Mouse (Mus musculus) limb, embryonic 12.5 days (tissue): ENCODE measurements around the gene Plcb4. TPM values are rescaled to one million over a fixed set of nuclear protein-coding genes. Genes with fewer than 3 reads are reported as not detected.

Source experiments
- ATAC-seq: fragments of 200-750 bp; cut with Nextera tagmentation; 2 replicates; pipeline ENCODE4 v1.8.0; 2017; ENCODE audit warnings: low read depth, moderate TSS enrichment; ENCODE audit not compliant: insufficient number of reproducible peaks, insufficient read depth, low FRiP score, low TSS enrichment
- H3K27ac ChIP-seq: fragments of 300-500 bp; sonication (generic); 2 replicates; pipeline ENCODE4 v1.5.1; 2016; ENCODE audit warnings: mild to moderate bottlenecking, moderate library complexity
- H3K27me3 ChIP-seq: fragments of 300-500 bp; sonication (generic); 2 replicates; pipeline ENCODE4 v1.6.1; 2016; ENCODE audit warnings: mild to moderate bottlenecking, moderate library complexity
- H3K36me3 ChIP-seq: fragments of 300-500 bp; sonication (generic); 2 replicates; pipeline ENCODE4 v1.6.1; 2016; ENCODE audit warnings: mild to moderate bottlenecking, moderate library complexity
- H3K4me1 ChIP-seq: fragments of 300-500 bp; sonication (generic); replicated peaks from 2 replicates; pipeline ENCODE4 v1.6.1; 2016
- H3K4me2 ChIP-seq: fragments of 300-500 bp; sonication (generic); 2 replicates; pipeline ENCODE4 v1.6.1; 2016; ENCODE audit warnings: mild to moderate bottlenecking, moderate library complexity
- H3K4me3 ChIP-seq: fragments of 300-500 bp; sonication (generic); replicated peaks from 2 replicates; pipeline ENCODE4 v1.5.1; 2016; ENCODE audit warnings: mild to moderate bottlenecking
- H3K9ac ChIP-seq: fragments of 300-500 bp; sonication (generic); replicated peaks from 2 replicates; pipeline ENCODE4 v1.6.1; 2016; ENCODE audit warnings: mild to moderate bottlenecking, moderate library complexity
- H3K9me3 ChIP-seq: fragments of 300-500 bp; sonication (generic); 2 replicates; pipeline ENCODE4 v1.6.1; 2016; ENCODE audit warnings: mild to moderate bottlenecking, moderate library complexity
- WGBS: fragments of 180-500 bp; shearing (Covaris S2); methylation state at CpG from one replicate; pipeline ENCODE4 v1.1.7; 2016; 5-methylcytosine and 5-hydroxymethylcytosine counted together
- polyA plus RNA-seq: library from polyadenylated mRNA; unstranded; fragments of >200 nt; fragmentation: Nextera tagmentation; extraction: Ambion mirVana; gene quantifications from 2 replicates; pipeline ENCODE4 v1.2.1, GENCODE M21; 2016

The Plcb4 gene
- polyA plus RNA-seq, 1 experiment from 2014 or later = 19.7 TPM

DNA sequence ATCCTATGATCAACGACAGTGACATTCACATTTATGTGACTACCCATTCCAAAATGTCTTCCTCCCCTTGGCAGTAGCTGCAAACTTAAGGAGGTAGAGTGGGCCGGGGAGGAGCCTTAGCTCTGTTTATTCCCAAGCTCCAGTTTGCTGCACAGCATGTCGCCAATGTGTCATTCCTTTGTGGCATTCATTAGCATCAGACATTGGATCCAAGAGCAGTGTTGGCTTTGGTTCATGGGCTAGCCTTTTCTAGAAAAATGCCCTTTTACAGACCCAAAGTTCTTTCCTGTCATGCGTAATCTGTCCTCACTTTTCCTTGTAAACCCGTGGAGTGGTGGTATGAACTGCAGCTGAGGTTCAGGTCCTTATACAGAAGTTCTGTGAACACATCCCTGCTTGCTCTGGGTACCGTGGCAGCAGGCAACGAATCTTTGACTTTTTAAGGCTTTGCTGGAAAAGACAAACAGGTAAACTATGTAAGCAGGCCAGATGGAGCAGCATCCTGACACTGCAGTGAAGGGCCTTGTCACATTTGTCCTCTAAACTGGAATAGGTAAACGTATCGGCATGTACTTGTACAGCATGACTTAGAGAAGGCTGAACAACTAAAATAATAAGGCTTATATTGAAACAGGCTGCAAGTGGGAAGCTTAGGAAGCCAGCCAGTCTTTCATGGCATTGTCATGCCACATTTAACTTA lies 270.4 kb downstream of the Plcb4 start:
- WGBS = 73% methylated on average over 9 of the region's 9 CpGs
- no peak for ATAC-seq
- no peaks in the 10 kb centered on the region for H3K9me3 ChIP-seq

DNA sequence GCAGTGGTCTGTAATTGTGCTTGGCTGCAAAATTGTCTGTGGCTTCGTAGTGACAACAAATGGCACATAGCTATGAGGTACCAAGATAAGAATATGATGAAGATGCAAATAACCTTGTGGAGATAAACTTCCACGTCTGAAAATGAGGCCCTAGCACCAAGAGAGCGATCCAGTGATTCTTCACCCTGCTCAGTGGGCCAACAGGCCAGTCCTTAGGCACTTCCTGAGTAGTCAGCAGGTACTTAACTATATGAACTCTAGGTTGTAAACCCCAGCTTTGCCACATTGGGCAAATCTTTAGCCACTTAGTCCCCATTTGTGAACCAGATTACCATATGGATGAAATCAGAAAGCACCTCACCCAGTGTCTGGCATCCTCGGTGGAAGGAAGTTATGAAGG lies 271.9 kb downstream of the Plcb4 start:
- Histone ChIP-seq H3K9ac (no peak overlapping the region), H3K27ac (no peak overlapping the region), H3K4me2 (no peak overlapping the region), H3K27me3 (no peaks in the 10 kb centered on the region), H3K9me3 (no peaks in the 10 kb centered on the region), H3K4me3 (no peak overlapping the region), H3K36me3 (peaks cover 4% of the 10 kb centered on the region; the same call in 1 of the 2 replicates), H3K4me1 (peaks cover 7% of the 10 kb centered on the region)
- ATAC-seq = no peak
- WGBS = 77% methylated on average over 4 of the region's 4 CpGs

More for the DNA sequence above, 270.4 kb downstream of the Plcb4 start:
- Histone ChIP-seq H3K4me2 (no peak overlapping the region), H3K9ac (no peak overlapping the region), H3K4me1 (peaks cover 7% of the 10 kb centered on the region), H3K27me3 (no peaks in the 10 kb centered on the region), H3K36me3 (peaks cover 4% of the 10 kb centered on the region; the same call in 1 of the 2 replicates), H3K4me3 (no peak overlapping the region), H3K27ac (no peak overlapping the region)

DNA sequence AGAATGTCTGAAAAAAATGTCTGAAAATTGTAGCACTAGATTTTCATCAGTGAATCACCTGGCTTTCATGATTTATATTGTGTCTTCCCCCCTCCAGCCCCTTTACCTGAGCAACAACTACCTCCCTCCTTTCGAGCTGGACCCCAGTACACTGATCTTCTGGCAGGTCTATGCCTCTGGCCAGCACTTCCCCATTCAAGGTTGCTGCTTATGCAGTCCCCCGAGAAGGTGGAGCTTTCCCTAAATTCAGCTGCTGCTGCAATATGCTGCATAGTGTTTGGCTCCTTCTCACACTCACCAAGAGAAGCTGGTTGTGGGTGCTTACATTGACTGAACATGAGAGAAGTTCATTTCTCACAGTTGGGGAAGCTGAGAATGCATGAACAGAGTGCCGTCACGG lies 273.8 kb downstream of the Plcb4 start:
- Histone ChIP-seq H3K9me3 (no peaks in the 10 kb centered on the region), H3K4me1 (peaks cover 6% of the 10 kb centered on the region), H3K27ac (no peak overlapping the region), H3K4me2 (no peak overlapping the region), H3K9ac (no peak overlapping the region), H3K27me3 (no peaks in the 10 kb centered on the region), H3K36me3 (peaks cover 4% of the 10 kb centered on the region; the same call in 1 of the 2 replicates), H3K4me3 (no peak overlapping the region)
- ATAC-seq = no peak
- 87% methylated on average over 4 of the region's 4 CpGs for WGBS

DNA sequence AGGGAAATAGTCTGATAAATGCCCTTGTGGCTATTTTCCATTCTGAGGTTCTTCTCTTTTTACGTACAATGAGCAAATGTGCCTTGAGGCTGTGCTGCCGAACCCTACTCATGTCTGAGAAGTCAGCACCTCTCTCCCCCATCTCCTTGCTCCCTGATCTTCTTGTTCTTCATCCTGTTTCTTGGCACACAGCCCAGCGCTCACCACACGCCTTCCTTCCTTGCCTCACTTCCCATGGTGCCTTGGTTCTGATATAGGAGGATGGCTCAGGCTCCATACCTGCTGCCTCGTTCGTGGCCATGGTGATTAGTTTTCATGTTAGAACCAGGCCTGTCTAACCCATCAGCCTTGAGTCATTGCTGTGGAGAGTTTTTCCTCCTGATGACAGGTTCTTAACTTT lies 277.6 kb downstream of the Plcb4 start:
- Histone ChIP-seq H3K4me2 (no peak overlapping the region), H3K9ac (no peak overlapping the region), H3K4me3 (no peak overlapping the region), H3K4me1 (no peaks in the 10 kb centered on the region), H3K27me3 (no peaks in the 10 kb centered on the region), H3K27ac (no peak overlapping the region), H3K36me3 (peaks cover 4% of the 10 kb centered on the region; the same call in 1 of the 2 replicates), H3K9me3 (no peaks in the 10 kb centered on the region)
- ATAC-seq = no peak
- 87% methylated on average over 6 of the region's 6 CpGs for WGBS

DNA sequence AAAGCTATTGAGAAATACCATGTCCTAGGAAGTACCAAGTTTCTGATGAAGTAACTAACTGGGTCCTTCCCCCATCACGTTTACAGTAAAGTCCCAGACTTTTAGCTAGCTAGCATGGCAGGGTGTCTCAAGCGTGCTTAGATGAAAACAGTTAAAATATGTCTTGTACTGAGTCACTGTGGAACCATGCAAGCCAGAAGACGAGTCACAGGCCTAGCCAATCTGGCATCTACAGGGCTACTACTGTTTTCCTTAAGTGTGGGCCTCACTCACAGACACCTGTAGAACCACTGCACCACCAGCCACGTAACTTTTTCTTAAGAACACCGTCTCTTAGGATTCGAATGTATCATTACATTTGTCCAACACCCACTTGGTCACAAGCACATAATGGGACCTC lies 278.8 kb downstream of the Plcb4 start:
- Histone ChIP-seq H3K27ac (no peak overlapping the region), H3K4me3 (no peak overlapping the region), H3K9me3 (no peaks in the 10 kb centered on the region), H3K27me3 (no peaks in the 10 kb centered on the region), H3K9ac (no peak overlapping the region), H3K4me2 (no peak overlapping the region), H3K4me1 (no peaks in the 10 kb centered on the region), H3K36me3 (peaks cover 2% of the 10 kb centered on the region; the same call in 1 of the 2 replicates)
- no peak for ATAC-seq
- WGBS = 83% methylated on average over 6 of the region's 6 CpGs

DNA sequence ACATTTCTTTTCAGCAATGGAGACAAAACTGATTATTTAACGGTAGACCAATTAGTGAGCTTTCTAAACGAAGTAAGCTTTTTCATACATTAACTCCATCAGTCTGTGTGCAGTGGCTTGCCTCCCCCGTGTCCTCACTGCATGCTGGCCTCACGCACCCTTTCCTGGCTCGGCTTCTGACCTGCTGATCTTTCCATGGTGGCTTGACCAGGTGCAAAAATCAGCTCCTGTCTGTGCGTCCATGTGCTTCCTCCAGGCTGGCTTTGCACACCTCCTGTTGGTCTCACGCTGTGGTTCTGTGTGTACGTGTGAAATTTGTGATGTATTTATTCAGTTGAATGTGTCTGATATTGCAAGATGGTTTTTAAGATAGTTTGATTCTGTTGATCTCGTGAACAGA lies 281.1 kb downstream of the Plcb4 start:
- Histone ChIP-seq H3K4me1 (no peaks in the 10 kb centered on the region), H3K9me3 (no peaks in the 10 kb centered on the region), H3K27me3 (no peaks in the 10 kb centered on the region), H3K4me2 (no peak overlapping the region), H3K9ac (no peak overlapping the region), H3K4me3 (no peak overlapping the region), H3K36me3 (no peaks in the 10 kb centered on the region), H3K27ac (no peak overlapping the region)
- ATAC-seq = no peak
- 79% methylated on average over 9 of the region's 9 CpGs for WGBS

DNA sequence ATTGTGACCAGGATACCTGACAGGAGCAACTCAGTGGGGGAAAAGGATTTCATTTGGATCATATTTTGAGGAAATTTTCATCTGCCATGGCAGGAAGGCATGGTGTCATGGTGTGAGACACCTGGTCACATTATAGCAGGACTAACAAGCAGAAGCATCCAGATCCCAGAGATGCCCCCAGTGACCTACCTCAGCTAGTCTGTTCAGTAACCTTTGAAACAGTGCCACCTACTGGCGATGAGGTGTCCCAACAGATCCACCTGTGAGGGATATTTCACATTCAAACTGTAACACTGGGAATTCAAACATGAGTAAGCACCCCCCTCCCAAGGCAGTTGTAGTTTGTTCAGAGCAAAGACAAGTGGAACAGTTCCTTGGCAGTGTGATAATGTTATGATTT lies 289.0 kb downstream of the Plcb4 start:
- H3K4me1 ChIP-seq = no peaks in the 10 kb centered on the region
- WGBS = 70% methylated on average over 1 of the region's 1 CpGs
- H3K27me3 ChIP-seq = no peaks in the 10 kb centered on the region
- H3K9me3 ChIP-seq = peaks cover 7% of the 10 kb centered on the region; the same call in 1 of the 2 replicates
- H3K4me2 ChIP-seq = no peak overlapping the region
- H3K9ac ChIP-seq = no peak overlapping the region
- no peak for ATAC-seq
- no peak overlapping the region for H3K27ac ChIP-seq
- H3K36me3 ChIP-seq = peaks cover 12% of the 10 kb centered on the region; the same call in 1 of the 2 replicates
- H3K4me3 ChIP-seq = no peak overlapping the region

DNA sequence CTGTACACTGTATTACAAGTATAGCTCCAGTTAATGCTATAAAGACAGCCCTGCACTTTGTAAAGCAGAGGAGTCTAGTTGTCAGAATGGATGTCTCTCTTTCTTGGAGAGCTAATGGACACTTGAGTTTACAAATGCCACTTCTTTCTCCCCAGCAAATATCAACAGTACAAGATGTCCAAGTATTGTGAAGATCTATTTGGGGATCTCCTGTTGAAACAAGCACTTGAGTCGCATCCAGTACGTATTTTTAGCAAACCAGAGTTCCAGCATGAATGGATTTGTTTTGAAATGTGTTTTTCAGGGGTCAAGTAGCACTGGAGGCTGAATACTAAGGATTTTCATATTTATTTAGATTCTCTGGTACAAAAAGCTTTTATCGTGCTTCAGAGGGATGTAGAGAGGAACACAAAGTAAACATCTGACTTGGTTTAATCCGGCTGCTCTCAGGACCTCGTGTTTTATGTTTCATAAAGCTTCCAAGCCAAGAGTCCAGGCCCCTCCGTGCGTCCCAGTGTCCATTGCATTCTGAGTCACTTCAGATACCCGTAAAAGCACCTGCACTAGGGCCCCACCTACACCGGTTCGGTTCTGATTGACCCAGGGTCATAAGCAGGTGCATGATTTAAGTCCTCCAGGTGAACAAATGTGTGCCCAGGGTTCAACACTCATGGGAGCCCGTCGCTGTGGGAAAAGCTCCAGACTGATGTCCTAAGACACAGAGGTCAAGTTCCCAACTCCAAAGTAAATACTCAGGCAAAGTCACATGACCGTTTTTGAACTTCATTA lies 296.1 kb downstream of the Plcb4 start:
- 0 out of 2 replicates have a peak, but pooled peaks cover 5% of the 10 kb centered on the region for H3K36me3 ChIP-seq
- H3K27me3 ChIP-seq = no peaks in the 10 kb centered on the region
- H3K4me3 ChIP-seq = no peak overlapping the region
- WGBS = 88% methylated on average over 13 of the region's 13 CpGs
- ATAC-seq = no peak
- no peak overlapping the region for H3K27ac ChIP-seq
- H3K4me1 ChIP-seq = peaks cover 5% of the 10 kb centered on the region; the same call in 1 of the 2 replicates
- no peak overlapping the region for H3K4me2 ChIP-seq
- H3K9me3 ChIP-seq = no peaks in the 10 kb centered on the region
- H3K9ac ChIP-seq = no peak overlapping the region

DNA sequence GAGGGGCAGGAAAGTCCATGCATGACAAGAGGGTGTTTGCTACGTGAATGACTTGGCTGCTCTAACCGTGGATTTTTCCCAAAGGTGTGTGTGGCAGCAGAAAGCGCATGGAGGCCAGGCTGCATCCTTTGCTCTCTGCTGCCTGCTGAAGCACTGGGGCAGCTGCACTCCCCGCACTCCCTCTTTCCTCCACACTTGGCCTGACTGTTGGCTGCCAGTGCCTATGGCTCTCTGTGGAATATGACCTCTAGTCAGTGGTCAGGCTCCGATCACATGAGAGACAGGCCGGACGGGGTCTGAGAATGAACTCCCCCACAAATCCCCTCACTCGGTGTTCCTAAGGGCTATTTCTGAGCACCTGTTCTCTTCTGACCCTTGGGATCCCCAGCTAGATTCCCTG lies 297.0 kb downstream of the Plcb4 start:
- no peak overlapping the region for H3K9ac ChIP-seq
- H3K9me3 ChIP-seq = no peaks in the 10 kb centered on the region
- H3K27me3 ChIP-seq = no peaks in the 10 kb centered on the region
- H3K4me3 ChIP-seq = no peak overlapping the region
- 90% methylated on average over 8 of the region's 8 CpGs for WGBS
- ATAC-seq = no peak
- H3K4me1 ChIP-seq = peaks cover 5% of the 10 kb centered on the region; the same call in 1 of the 2 replicates
- no peaks in the 10 kb centered on the region for H3K36me3 ChIP-seq
- H3K4me2 ChIP-seq = no peak overlapping the region
- no peak overlapping the region for H3K27ac ChIP-seq

DNA sequence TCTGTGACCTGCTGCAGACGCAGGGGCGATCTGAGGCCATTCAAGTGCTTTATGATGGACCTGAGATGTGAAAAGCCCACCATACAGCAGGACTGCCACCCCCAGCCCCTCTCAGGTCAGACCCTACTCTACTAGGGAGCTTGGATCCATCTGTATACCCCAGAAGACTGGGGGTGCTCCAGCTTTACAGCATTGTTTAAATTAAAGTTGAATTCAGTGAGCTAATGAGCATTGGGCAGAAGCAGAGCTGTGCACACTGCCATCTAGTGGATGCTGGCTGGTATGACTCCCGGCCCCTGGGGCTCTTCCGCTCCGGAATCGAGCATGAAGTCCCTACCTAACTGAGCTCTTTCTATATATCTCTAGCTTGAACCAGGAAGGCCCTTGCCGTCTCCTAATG lies 298.9 kb downstream of the Plcb4 start:
- H3K27ac ChIP-seq = no peak overlapping the region
- H3K4me1 ChIP-seq = peaks cover 5% of the 10 kb centered on the region; the same call in 1 of the 2 replicates
- no peaks in the 10 kb centered on the region for H3K9me3 ChIP-seq
- no peaks in the 10 kb centered on the region for H3K36me3 ChIP-seq
- H3K9ac ChIP-seq = no peak overlapping the region
- no peaks in the 10 kb centered on the region for H3K27me3 ChIP-seq
- WGBS = 28% methylated on average over 7 of the region's 7 CpGs
- peak; percentile 75 for ATAC-seq
- H3K4me3 ChIP-seq = no peak overlapping the region
- no peak overlapping the region for H3K4me2 ChIP-seq

DNA sequence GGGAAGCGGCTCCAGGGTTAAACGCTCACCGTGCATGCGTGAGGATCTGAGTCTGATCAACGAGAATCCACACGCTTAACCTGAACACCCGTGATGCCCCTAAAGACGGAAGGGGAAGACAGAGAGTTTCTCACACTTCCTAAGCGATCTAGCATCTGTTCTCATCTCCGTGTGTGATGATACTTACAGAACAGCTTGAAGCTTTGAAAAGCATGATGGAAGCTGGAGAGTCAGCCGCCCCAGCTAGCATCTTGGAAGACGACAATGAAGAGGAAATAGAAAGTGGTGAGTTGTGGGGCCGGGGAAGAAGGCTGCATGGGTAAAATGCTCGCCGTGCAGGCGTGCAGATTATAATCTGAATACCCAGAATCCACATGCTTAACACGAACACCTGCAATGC lies 299.6 kb downstream of the Plcb4 start:
- H3K27me3 ChIP-seq = no peaks in the 10 kb centered on the region
- H3K36me3 ChIP-seq = no peaks in the 10 kb centered on the region
- WGBS = 90% methylated on average over 17 of the region's 17 CpGs
- no peaks in the 10 kb centered on the region for H3K9me3 ChIP-seq
- no peak overlapping the region for H3K4me2 ChIP-seq
- H3K27ac ChIP-seq = no peak overlapping the region
- H3K9ac ChIP-seq = no peak overlapping the region
- H3K4me1 ChIP-seq = peaks cover 5% of the 10 kb centered on the region; the same call in 1 of the 2 replicates
- no peak for ATAC-seq
- H3K4me3 ChIP-seq = no peak overlapping the region
